Mouse (Mus musculus): ENCODE data around the gene Bbip1. TPM values are rescaled to one million over a fixed set of nuclear protein-coding genes. Genes with fewer than 3 reads are reported as not detected.

The Bbip1 gene
- total RNA-seq (2012; rRNA removed): 38.8 and 42.2 TPM in 2 replicates
- 95.7 and 106 TPM in 2 replicates for total RNA-seq (2014; rRNA removed)
- 41.0 and 43.4 TPM in 2 replicates for polyA plus RNA-seq (2012; ENCODE audit: insufficient read length, low read depth)

GRCm38 (mm10) chr19:53943802-53944785, at the start of gene Bbip1, which contains the start of gene Shoc2:
Gene Bbip1 (minus strand): TSS chr19:53944627.
Gene Shoc2 (plus strand): TSS chr19:53944306.
- Histone ChIP-seq H3K4me3 (replicated peaks in 1 of 3; ENCODE audit: low read depth in 2 of 3, low read length in 2 of 3, poor library complexity in 1 of 3) (peak within 1 kb of the TSS; percentile 79 to 87 (median 83)), H3K36me3 (replicated peaks in 1 of 2; ENCODE audit: control insufficient read depth in 1 of 2, insufficient read depth in 1 of 2, low read length in 1 of 2) (peaks cover 3 to 25% of the 10 kb centered on the region in 2 experiments), H3K79me2 (replicated peaks; ENCODE audit: control insufficient read depth, extremely low read depth, insufficient read depth, poor library complexity, severe bottlenecking) (peaks cover 15% of the 10 kb centered on the region), H3K4me1 (ENCODE audit: control insufficient read depth in 1 of 2, insufficient read depth in 2 of 2) (peaks cover 2 to 16% of the 10 kb centered on the region in 2 experiments; a peak in 2 of 4 replicates), H3K4me2 (ENCODE audit: insufficient read depth, low read depth, poor library complexity, severe bottlenecking) (peak within 1 kb of the TSS; percentile 85), H3K27me3 (replicated peaks) (no peaks in the 10 kb centered on the region), H3K9me3 (replicated peaks; ENCODE audit: low read length) (no peaks in the 10 kb centered on the region), H3K27ac (ENCODE audit: insufficient read depth, low read depth) (peak within 1 kb of the TSS; percentile 92), H3K9ac (ENCODE audit: insufficient read depth, low read depth) (peak within 1 kb of the TSS; percentile 96)
- in situ Hi-C loops (cut with MboI; ENCODE audit: low pct_ligation_motif_present, low pct_unique_long_range_greater_than_20kb, low sequenced_read_pairs): no loop called here
- dilution Hi-C loops (cut with MboI; ENCODE audit: extremely low pct_ligation_motif_present, extremely low pct_unique_long_range_greater_than_20kb, low sequenced_read_pairs): no loop called here
- peak; percentile 99 for DNase-seq (ENCODE audit: extremely low read depth)
- TF ChIP-seq MYC (IDR thresholded peaks at IDR 0.05; ENCODE audit: low read depth, low read length) (0 out of 2 replicates have a peak, but pooled peaks have one; percentile 3), USF1 (IDR thresholded peaks at IDR 0.05; ENCODE audit: low read depth, low read length) (no peak), POLR2AphosphoS2 (IDR thresholded peaks at IDR 0.05; ENCODE audit: low read depth, low read length) (no peak), HCFC1 (IDR thresholded peaks at IDR 0.05; ENCODE audit: low read depth, low read length) (peak; percentile 94), ETS1 (conservative IDR thresholded peaks at IDR 0.05; ENCODE audit: low read depth, low read length) (0 out of 2 replicates have a peak, but pooled peaks have one; percentile 23), CTCF (conservative IDR thresholded peaks at IDR 0.05 in 1 of 2, IDR thresholded peaks at IDR 0.05 in 1 of 2; ENCODE audit: low read depth in 2 of 2, low read length in 2 of 2) (peak in 1 of 2 experiments; percentile 32; a peak in 2 of 4 replicates), PAX5 (IDR thresholded peaks at IDR 0.05; ENCODE audit: low read length) (no peak), SMC3 (IDR thresholded peaks at IDR 0.05; ENCODE audit: low read depth, low read length) (peak; percentile 14; the same call in 1 of the 2 replicates), MXI1 (IDR thresholded peaks at IDR 0.05; ENCODE audit: low read depth, low read length) (peak; percentile 73), SIN3A (IDR thresholded peaks at IDR 0.05; ENCODE audit: low read length) (peak; percentile 75), ZNF384 (IDR thresholded peaks at IDR 0.05; ENCODE audit: low read depth, low read length) (no peak), EP300 (IDR thresholded peaks at IDR 0.05; ENCODE audit: low read length) (0 out of 2 replicates have a peak, but pooled peaks have one; percentile 20), ZKSCAN1 (IDR thresholded peaks at IDR 0.05; ENCODE audit: borderline replicate concordance, low read depth, low read length) (no peak), KAT2A (IDR thresholded peaks at IDR 0.05; ENCODE audit: insufficient replicate concordance, low read length) (peak; percentile 91; the same call in 1 of the 2 replicates), MAFK (IDR thresholded peaks at IDR 0.05; ENCODE audit: insufficient replicate concordance, low read length) (no peak), NELFE (IDR thresholded peaks at IDR 0.05; ENCODE audit: low read depth, low read length) (peak; percentile 82), BHLHE40 (IDR thresholded peaks at IDR 0.05; ENCODE audit: low read depth, low read length) (peak; percentile 28), RAD21 (IDR thresholded peaks at IDR 0.05; ENCODE audit: low read depth, low read length) (no peak; the same call in 1 of the 2 replicates), NRF1 (IDR thresholded peaks at IDR 0.05; ENCODE audit: low read depth, low read length) (peak; percentile 67), ZMIZ1 (IDR thresholded peaks at IDR 0.05; ENCODE audit: low read depth, low read length) (peak; percentile 88), CHD1 (IDR thresholded peaks at IDR 0.05; ENCODE audit: low read depth, low read length) (peak; percentile 85; the same call in 1 of the 2 replicates), JUND (conservative IDR thresholded peaks at IDR 0.05; ENCODE audit: low read depth, low read length) (no peak), UBTF (IDR thresholded peaks at IDR 0.05; ENCODE audit: low read depth, low read length) (no peak; the same call in 1 of the 2 replicates), E2F4 (IDR thresholded peaks at IDR 0.05; ENCODE audit: insufficient replicate concordance, low read depth, low read length) (peak; percentile 79; the same call in 1 of the 2 replicates), TCF12 (IDR thresholded peaks at IDR 0.05; ENCODE audit: low read depth, low read length) (peak; percentile 67; the same call in 1 of the 2 replicates), CHD2 (IDR thresholded peaks at IDR 0.05; ENCODE audit: low read length) (peak; percentile 30; the same call in 1 of the 2 replicates), JUN (IDR thresholded peaks at IDR 0.05; ENCODE audit: insufficient read depth, low read depth, low read length) (no peak), TBP (conservative IDR thresholded peaks at IDR 0.05; ENCODE audit: low read depth, low read length) (no peak), IRF4 (IDR thresholded peaks at IDR 0.05; ENCODE audit: low read depth, low read length) (peak; percentile 76), ELF1 (IDR thresholded peaks at IDR 0.05; ENCODE audit: low read depth, low read length) (peak; percentile 83), MAZ (IDR thresholded peaks at IDR 0.05; ENCODE audit: low read depth, low read length) (peak; percentile 84), MEF2A (IDR thresholded peaks at IDR 0.05; ENCODE audit: borderline replicate concordance, low read depth, low read length) (peak; percentile 69; the same call in 1 of the 2 replicates), POLR2A (IDR thresholded peaks at IDR 0.05; ENCODE audit: low read depth, low read length) (peak; percentile 87), RCOR1 (conservative IDR thresholded peaks at IDR 0.05; ENCODE audit: low read depth, low read length) (no peak; the same call in 1 of the 2 replicates), MAX (IDR thresholded peaks at IDR 0.05; ENCODE audit: low read length) (peak; percentile 48), GABPA (IDR thresholded peaks at IDR 0.05; ENCODE audit: insufficient replicate concordance, low read depth, low read length) (peak; percentile 36; the same call in 1 of the 2 replicates)

Measured in CH12.LX (cell line).